Mouse (Mus musculus) olfactory bulb, adult 2 months (tissue): ENCODE measurements around the gene Abhd5.

Experiments
- CTCF ChIP-seq: fragments of 200-500 bp; IDR thresholded peaks from 2 replicates; pipeline ENCODE4 v1.5.1; 2012; ENCODE audit warnings: low read depth, mild to moderate bottlenecking, low read length, moderate library complexity; ENCODE audit not compliant: insufficient read depth
- POLR2A ChIP-seq: fragments of 200-500 bp; IDR thresholded peaks from 2 replicates; pipeline ENCODE4 v1.6.1; 2012; ENCODE audit warnings: mild to moderate bottlenecking, low read depth, low read length, moderate library complexity; ENCODE audit not compliant: insufficient read depth

- no peak for TF ChIP-seq POLR2A
- no peak for TF ChIP-seq CTCF
Observed at GRCm38 (mm10) chr9:122343399-122343798, 8.0 kb upstream of the Abhd5 start.
